Comparison of ENCODE assay signal across 20 mouse cellular contexts in the genomic region with DNA sequence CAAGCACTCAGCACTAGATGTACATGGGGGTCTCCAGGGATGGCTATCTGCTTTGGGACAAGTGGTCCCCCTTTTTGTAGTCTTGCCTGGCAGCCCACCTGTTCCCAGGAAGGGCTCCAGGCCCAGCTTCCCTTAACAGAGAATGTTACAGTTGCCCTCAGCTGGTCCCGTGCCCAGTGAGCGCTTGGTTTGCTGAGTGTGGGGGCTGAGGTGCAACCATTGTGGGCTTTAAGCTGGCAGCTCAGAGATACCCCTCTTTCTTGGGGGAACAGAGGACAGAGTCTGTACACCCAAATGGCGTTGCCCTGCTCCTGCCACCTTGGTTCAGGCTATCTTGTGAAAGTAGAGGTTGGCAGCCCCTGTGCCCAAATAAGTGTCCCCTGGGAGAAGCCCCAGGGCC. TPM values are rescaled to one million over a fixed set of nuclear protein-coding genes. Genes with fewer than 3 reads are reported as not detected.
DNase-seq lines count a peak whose midpoint lies in the region; ATAC-seq lines count a peak whose summit lies in the region.
"Had no signal": no experiment of that assay in that cellular context is flagged by ENCODE, and none has a peak within 500 bp of the region (broad histone marks: within the 10 kb centered on the region; RNA-seq: fewer than 3 reads in every experiment).

No protein-coding gene starts in this region.

- peak; percentile 66 for ATAC-seq in frontal cortex, adult (ENCODE audit: low TSS enrichment)
- ATAC-seq in heart, embryonic 15.5 days (replicated peaks; ENCODE audit: insufficient number of reproducible peaks, insufficient read depth, low FRiP score, low read depth) = 0 out of 2 replicates have a peak, but pooled peaks have one; percentile 1
- ATAC-seq: activated CD4-positive, CD25-positive, alpha-beta regulatory T cell, adult 4 months; CD4-positive, CD25-positive, alpha-beta regulatory T cell, adult 4 months; Patski had no signal

- WGBS in heart, embryonic 15.5 days = 90% methylated on average over 3 of the region's 3 CpGs

- no peak overlapping the region for H3K4me3 ChIP-seq in heart, embryonic 15.5 days

- no peak overlapping the region for H3K9ac ChIP-seq in heart, embryonic 15.5 days

- H3K4me1 ChIP-seq in heart, embryonic 15.5 days (replicated peaks) = 0 out of 2 replicates have a peak, but pooled peaks cover 2% of the 10 kb centered on the region

- H3K9me3 ChIP-seq in heart, embryonic 15.5 days (replicated peaks) = no peaks in the 10 kb centered on the region
- H3K9me3 ChIP-seq: G1E had no signal

- peaks cover 39% of the 10 kb centered on the region for H3K36me3 ChIP-seq in heart, embryonic 15.5 days

- no peak overlapping the region for H3K4me2 ChIP-seq in heart, embryonic 15.5 days

- peak; percentile 47 for DNase-seq in cerebellum, adult 9-11 months
- DNase-seq in cerebellum, adult 11 months = no peak
- DNase-seq in cerebellum, postnatal 25 days = peak; percentile 23 to 43
- no peak for DNase-seq in cerebellum, postnatal 14 days
- DNase-seq in frontal cortex, postnatal 36 days (ENCODE audit: low spot score in 2 of 2) = no peak
- no peak for DNase-seq in heart, adult 11 months
- DNase-seq: adrenal gland, adult 2 months; adrenal gland, adult 8-10 months; adrenal gland, postnatal 10 days; adrenal gland, postnatal 14 days; adrenal gland, postnatal 25 days; adrenal gland, postnatal 36 days; B cell, adult 2 months had no signal

- no peaks in the 10 kb centered on the region for H3K27me3 ChIP-seq in heart, embryonic 15.5 days
- H3K27me3 ChIP-seq: CH12.LX, Patski had no signal

- no peak overlapping the region for H3K27ac ChIP-seq in heart, embryonic 15.5 days

RNA-seq across cellular contexts. Expression of a gene that starts 21.3 kb away (rescaled TPM):
- polyA plus RNA-seq in heart, embryonic 15.5 days (2015; fragmentation: Nextera tagmentation; extraction: Ambion mirVana) = 18.8 and 23.3 TPM in 2 replicates

RNA-seq across cellular contexts. Expression of a gene that starts 26.8 kb away (rescaled TPM):
- polyA plus RNA-seq in heart, embryonic 15.5 days (2015; fragmentation: Nextera tagmentation; extraction: Ambion mirVana) = 43.5 and 43.6 TPM in 2 replicates

Comparison
In these comparisons a context has a peak if more than half of its experiments do, and no peak if none do; other contexts are left out.
1. DNase-seq: peak in cerebellum, adult 9-11 months (single experiment) and cerebellum, postnatal 25 days (2 of 2); none in cerebellum, adult 11 months (single experiment), cerebellum, postnatal 14 days (0 of 2), frontal cortex, postnatal 36 days (0 of 2) and heart, adult 11 months (single experiment).